Mouse (Mus musculus) olfactory bulb, adult 2 months (tissue): ENCODE measurements around the gene Raly. TPM values are rescaled to one million over a fixed set of nuclear protein-coding genes. Genes with fewer than 3 reads are reported as not detected.

ENCODE experiments used
- H3K27ac ChIP-seq: fragments of 200-500 bp; 2 replicates; pipeline ENCODE4 v1.5.1; 2012; ENCODE audit warnings: low read depth, low read length; ENCODE audit not compliant: insufficient read depth
- H3K4me1 ChIP-seq: fragments of 200-500 bp; 2 replicates; pipeline ENCODE4 v1.6.1; 2012; ENCODE audit warnings: low read length; ENCODE audit not compliant: control insufficient read depth, insufficient read depth
- H3K4me3 ChIP-seq: fragments of 200-500 bp; 2 replicates; pipeline ENCODE4 v1.5.1; 2012; ENCODE audit warnings: mild to moderate bottlenecking, low read depth, low read length, moderate library complexity; ENCODE audit not compliant: insufficient read depth
- CTCF ChIP-seq: fragments of 200-500 bp; IDR thresholded peaks from 2 replicates; pipeline ENCODE4 v1.5.1; 2012; ENCODE audit warnings: low read depth, mild to moderate bottlenecking, low read length, moderate library complexity; ENCODE audit not compliant: insufficient read depth
- POLR2A ChIP-seq: fragments of 200-500 bp; IDR thresholded peaks from 2 replicates; pipeline ENCODE4 v1.6.1; 2012; ENCODE audit warnings: mild to moderate bottlenecking, low read depth, low read length, moderate library complexity; ENCODE audit not compliant: insufficient read depth
- WGBS: fragments of 180-500 bp; shearing (Covaris S2); methylation state at CpG from one replicate; pipeline ENCODE4 v1.1.7; 2018; 5-methylcytosine and 5-hydroxymethylcytosine counted together
- polyA plus RNA-seq: library from polyadenylated mRNA; stranded (reverse); fragments of >200 nt; gene quantifications from 2 replicates; pipeline ENCODE4 v1.2.4, GENCODE M21; 2012; ENCODE audit warnings: low replicate concordance; ENCODE audit not compliant: missing spikeins, insufficient read depth, insufficient read length

Raly gene
- polyA plus RNA-seq, 1 experiment: not detected

DNA sequence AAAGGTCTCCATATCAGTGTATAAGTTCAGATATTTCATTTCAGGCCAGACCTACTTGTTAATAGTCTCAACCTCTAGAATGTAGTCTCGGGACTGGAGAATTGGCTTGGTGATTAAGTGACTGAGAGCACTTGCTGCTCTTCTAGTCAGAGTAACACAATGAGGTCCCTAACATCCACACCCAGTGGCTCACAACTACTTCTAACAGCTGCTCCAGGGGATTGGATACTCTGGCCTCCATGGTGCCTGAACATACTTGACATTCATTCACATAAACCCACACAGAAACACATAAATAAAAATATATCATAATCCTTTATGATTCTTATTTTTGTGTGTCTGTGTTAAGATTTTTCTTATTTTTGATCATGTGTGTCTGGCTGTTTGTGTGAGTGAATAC lies 27.7 kb downstream of the Raly start:
- Histone ChIP-seq H3K4me3 (no peak overlapping the region), H3K27ac (no peak overlapping the region), H3K4me1 (no peaks in the 10 kb centered on the region)
- TF ChIP-seq POLR2A: no peak
- TF ChIP-seq CTCF: no peak
- 67% methylated on average over 1 of the region's 1 CpGs for WGBS

- WGBS: 88% methylated on average over 1 of the region's 1 CpGs
- H3K4me3 ChIP-seq: no peak overlapping the region
- TF ChIP-seq CTCF: no peak
- no peak for TF ChIP-seq POLR2A
- no peaks in the 10 kb centered on the region for H3K4me1 ChIP-seq
- no peak overlapping the region for H3K27ac ChIP-seq
These were observed 29.4 kb downstream of the Raly start for GRCm38 (mm10) chr2:154820346-154820745.

GRCm38 (mm10) chr2:154826054-154826538 lies 35.2 kb downstream of the Raly start:
- WGBS: 87% methylated on average over 1 of the region's 1 CpGs
- Histone ChIP-seq H3K4me3 (no peak overlapping the region), H3K4me1 (no peaks in the 10 kb centered on the region), H3K27ac (no peak overlapping the region)
- no peak for TF ChIP-seq CTCF
- no peak for TF ChIP-seq POLR2A

DNA sequence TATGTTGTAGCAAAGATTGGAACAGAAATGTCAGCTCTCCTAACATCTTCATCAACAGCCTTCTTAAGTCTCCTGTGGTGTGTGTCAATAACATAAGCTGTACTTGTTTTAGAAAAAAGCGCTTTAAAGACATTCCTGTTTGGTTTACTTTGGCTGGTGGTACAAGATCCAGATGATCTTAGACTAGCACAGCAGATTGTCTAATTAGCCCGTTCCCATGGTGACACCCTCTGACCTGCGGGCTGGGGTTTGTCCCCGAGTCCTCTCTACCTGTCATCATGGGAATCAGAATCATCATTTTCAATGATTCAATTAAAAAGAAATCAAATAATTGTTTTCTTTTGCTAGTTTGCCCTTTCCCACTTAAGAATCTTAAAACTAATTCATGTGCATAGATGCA lies 36.6 kb downstream of the Raly start:
- Histone ChIP-seq H3K4me1 (no peaks in the 10 kb centered on the region), H3K4me3 (no peak overlapping the region), H3K27ac (no peak overlapping the region)
- WGBS: 82% methylated on average over 4 of the region's 4 CpGs
- TF ChIP-seq POLR2A (no peak), CTCF (no peak)

DNA sequence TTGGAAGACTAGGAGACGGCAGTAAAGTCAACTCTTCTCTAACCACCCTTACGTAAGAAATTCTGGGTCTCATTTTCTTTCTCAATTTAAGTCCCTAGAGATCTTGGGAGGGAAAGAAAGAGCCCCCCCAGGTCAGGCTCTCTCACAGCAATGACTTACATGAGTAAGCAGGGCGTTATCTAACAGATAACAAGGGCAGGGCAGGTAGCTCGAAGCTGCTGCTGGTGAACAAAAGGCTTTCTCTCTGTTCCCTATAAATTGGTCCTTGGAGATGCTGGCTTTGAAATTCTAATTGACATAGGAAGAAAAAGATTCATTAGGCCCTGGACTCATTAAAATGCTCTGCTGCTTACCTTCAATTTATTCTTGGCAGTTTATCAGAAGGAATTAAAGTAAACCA lies 41.6 kb downstream of the Raly start:
- Histone ChIP-seq H3K4me3 (no peak overlapping the region), H3K27ac (no peak overlapping the region), H3K4me1 (no peaks in the 10 kb centered on the region)
- 81% methylated on average over 4 of the region's 4 CpGs for WGBS
- TF ChIP-seq POLR2A (no peak), CTCF (no peak)

- Histone ChIP-seq H3K4me3 (no peak overlapping the region), H3K4me1 (no peaks in the 10 kb centered on the region), H3K27ac (no peak overlapping the region)
- TF ChIP-seq CTCF (no peak), POLR2A (no peak)
- 97% methylated on average over 6 of the region's 6 CpGs for WGBS
These were observed 43.4 kb downstream of the Raly start for GRCm38 (mm10) chr2:154834149-154834865.

DNA sequence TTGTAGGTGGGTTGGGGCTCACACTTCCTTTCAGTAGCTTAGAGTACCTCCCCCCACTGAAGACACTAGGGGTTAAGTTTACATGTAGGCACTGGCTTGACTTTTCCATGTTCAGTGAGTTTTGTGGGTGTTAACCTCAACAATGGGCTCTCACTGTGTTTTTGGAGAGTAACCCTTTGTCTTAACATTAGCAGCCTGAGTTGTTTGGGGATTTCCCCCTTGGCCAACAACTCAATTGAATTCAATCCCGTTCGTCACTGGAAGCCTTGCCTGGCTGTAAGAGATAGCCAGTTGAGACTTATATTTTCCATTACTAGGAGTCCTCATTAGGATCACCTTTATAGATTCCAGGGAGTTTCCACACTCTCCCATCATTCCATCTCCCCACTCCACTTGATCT lies 45.6 kb downstream of the Raly start:
- Histone ChIP-seq H3K27ac (no peak overlapping the region), H3K4me1 (no peaks in the 10 kb centered on the region), H3K4me3 (no peak overlapping the region)
- TF ChIP-seq POLR2A (no peak), CTCF (no peak)
- 65% methylated on average over 2 of the region's 2 CpGs for WGBS

DNA sequence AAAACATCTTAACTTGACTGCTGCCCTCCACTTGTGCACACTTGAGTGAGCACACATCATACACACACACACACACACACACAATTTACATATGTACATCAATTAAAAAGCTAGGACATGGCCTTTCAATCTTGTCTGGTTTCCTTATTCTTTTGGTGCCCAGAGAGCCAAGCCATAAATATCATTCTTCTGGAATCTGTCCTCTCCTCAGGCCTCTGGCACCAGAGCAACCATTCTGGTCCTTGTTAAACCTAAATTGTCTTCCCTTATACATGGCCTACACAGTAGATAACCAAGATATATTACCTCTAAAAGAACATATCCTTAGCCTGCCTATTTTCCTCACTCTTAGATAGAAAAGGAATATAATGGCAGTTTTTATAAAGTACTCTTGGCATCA lies 57.2 kb downstream of the Raly start:
- Histone ChIP-seq H3K4me1 (no peaks in the 10 kb centered on the region), H3K4me3 (no peak overlapping the region), H3K27ac (no peak overlapping the region)
- TF ChIP-seq POLR2A (no peak), CTCF (no peak)

- TF ChIP-seq CTCF (no peak), POLR2A (no peak)
- Histone ChIP-seq H3K4me1 (no peaks in the 10 kb centered on the region), H3K4me3 (no peak overlapping the region), H3K27ac (no peak overlapping the region)
- WGBS: 70% methylated on average over 1 of the region's 1 CpGs
These were observed 64.5 kb downstream of the Raly start for GRCm38 (mm10) chr2:154855383-154855782.

- H3K4me3 ChIP-seq: no peak overlapping the region
- WGBS: 89% methylated on average over 13 of the region's 13 CpGs
- no peaks in the 10 kb centered on the region for H3K4me1 ChIP-seq
- TF ChIP-seq CTCF (no peak), POLR2A (no peak)
- H3K27ac ChIP-seq: no peak overlapping the region
These were observed 72.8 kb downstream of the Raly start for GRCm38 (mm10) chr2:154863672-154864071.
